Mouse (Mus musculus): ENCODE data around the gene Tmem94.

DNA sequence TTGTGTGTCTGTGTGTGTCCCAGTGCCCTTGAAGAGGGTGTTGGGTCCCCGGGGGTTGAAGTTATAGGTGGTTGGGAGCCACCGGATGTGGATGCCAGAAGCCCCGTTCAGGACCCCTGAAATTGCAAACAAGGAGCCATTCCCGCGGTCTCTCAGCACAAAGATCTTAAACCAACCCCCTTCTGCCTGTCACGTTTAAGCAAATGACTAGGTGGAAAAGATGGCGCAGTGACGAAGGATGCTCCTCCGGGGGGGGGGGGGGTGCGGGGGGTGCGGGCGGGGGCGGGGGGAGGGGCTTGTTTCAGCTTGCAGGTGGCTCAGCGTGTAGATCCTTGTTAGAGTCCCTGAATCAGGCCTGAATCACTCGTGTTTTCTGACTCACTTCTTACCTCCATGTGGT, 17.9 kb upstream of the Tmem94 start:
- no peak for TF ChIP-seq CTCF (IDR thresholded peaks at IDR 0.05; ENCODE audit: low read depth, low read length)
- TF ChIP-seq POLR2A (IDR thresholded peaks at IDR 0.05; ENCODE audit: extremely low read depth, insufficient read depth, low read length) = no peak
